Mouse (Mus musculus): Measurements from ENCODE around the gene Prtg. TPM values are rescaled to one million over a fixed set of nuclear protein-coding genes. Genes with fewer than 3 reads are reported as not detected.

Prtg gene
- total RNA-seq (2014; rRNA removed) = 0.66 and 0.93 TPM in 2 replicates
- 0.25 and 0.32 TPM in 2 replicates for polyA plus RNA-seq (2015; fragmentation: Nextera tagmentation; extraction: Ambion mirVana)

DNA sequence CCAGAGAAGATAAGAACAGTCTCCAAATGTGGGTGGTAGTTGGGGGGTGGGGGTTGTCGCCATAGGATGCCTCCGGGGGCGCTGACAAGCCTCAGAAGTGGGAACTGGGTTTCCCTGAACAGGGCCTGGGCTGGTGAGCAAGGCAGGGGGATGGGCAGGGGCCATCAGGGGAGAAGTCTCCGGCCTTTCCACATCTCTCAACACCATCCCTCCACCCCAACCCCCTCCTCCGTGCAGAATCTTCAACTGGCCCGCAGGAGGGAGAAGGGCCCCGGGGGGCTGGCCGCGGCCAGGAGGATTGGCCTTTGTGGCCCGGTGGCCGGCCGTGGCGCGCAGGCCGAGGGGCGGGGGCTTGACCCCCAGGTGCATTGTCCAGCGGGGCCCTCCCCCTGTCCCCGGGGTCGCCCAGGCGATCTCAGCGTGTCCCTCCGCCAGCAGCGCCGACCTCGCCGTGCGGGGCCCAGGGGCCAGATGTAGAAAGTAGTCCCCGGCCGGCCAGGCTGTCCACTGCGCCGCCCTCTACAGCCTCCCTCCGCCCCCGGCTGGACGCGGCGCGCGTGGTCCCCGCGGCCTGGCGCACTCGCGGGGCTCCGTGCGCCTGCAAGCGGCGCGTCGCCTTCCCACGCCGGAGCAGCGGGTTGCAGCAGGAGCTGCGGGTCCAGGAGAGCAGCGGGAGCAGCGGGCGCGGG is at the start of gene Prtg:
TSS of gene Prtg (plus strand) at position 144 of the 689 bp plus-strand sequence.
- no peaks in the 10 kb centered on the region for H3K36me3 ChIP-seq (ENCODE audit: insufficient read depth, low read length)
- no peak for TF ChIP-seq CTCF (IDR thresholded peaks at IDR 0.05)
- peaks cover 19% of the 10 kb centered on the region; the same call in 1 of the 2 replicates for H3K27me3 ChIP-seq (ENCODE audit: insufficient read depth, low read length)
- ATAC-seq (ENCODE audit: low FRiP score) (peak; percentile 83), DNase-seq (ENCODE audit: low spot score) (peak; percentile 38)
- no peaks in the 10 kb centered on the region for H3K9me3 ChIP-seq (ENCODE audit: low read length)
- peak within 1 kb of the TSS; percentile 100 for H3K4me2 ChIP-seq (ENCODE audit: low read depth, low read length, poor library complexity, severe bottlenecking)
- peak within 1 kb of the TSS; percentile 68 for H3K4me3 ChIP-seq (ENCODE audit: low read depth, low read length)
- under 1% methylated on average over 52 of the region's 57 CpGs for WGBS
- H3K9ac ChIP-seq (replicated peaks; ENCODE audit: low read length, poor library complexity, severe bottlenecking) = peak within 1 kb of the TSS; percentile 55
- H3K27ac ChIP-seq (ENCODE audit: low read depth, low read length) = no peak within 1 kb of the TSS
- peaks cover 6% of the 10 kb centered on the region; the same call in 1 of the 2 replicates for H3K4me1 ChIP-seq (ENCODE audit: insufficient read depth, low read length)

DNA sequence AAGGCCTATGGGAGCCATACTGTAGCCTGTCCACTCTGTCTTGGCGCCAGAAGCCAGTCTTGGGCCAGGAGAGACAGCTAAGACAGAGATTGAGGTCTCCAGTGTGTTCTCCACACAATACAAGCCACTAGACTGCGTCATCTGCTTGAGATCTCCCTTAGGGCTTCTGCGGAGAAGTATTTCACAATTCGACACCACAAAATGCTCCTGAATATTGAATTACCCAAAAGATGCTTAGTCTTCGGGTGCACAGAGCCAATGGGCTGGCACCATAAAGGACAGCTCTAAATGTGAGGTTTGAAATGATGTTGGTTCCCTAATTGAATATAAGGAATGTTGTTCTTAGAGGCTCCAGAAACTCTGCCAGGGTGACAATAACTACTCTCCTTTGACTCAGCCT is 49.5 kb upstream of the Prtg start:
- DNase-seq (ENCODE audit: low spot score) = no peak
- no peak for TF ChIP-seq CTCF (IDR thresholded peaks at IDR 0.05)
- Histone ChIP-seq H3K27ac (ENCODE audit: low read depth, low read length) (no peak overlapping the region), H3K4me2 (ENCODE audit: low read depth, low read length, poor library complexity, severe bottlenecking) (no peak overlapping the region), H3K36me3 (ENCODE audit: insufficient read depth, low read length) (no peaks in the 10 kb centered on the region), H3K9ac (replicated peaks; ENCODE audit: low read length, poor library complexity, severe bottlenecking) (no peak overlapping the region), H3K9me3 (ENCODE audit: low read length) (no peaks in the 10 kb centered on the region), H3K27me3 (ENCODE audit: insufficient read depth, low read length) (no peaks in the 10 kb centered on the region), H3K4me3 (ENCODE audit: low read depth, low read length) (no peak overlapping the region), H3K4me1 (ENCODE audit: insufficient read depth, low read length) (no peaks in the 10 kb centered on the region)
- WGBS = 80% methylated on average over 5 of the region's 5 CpGs
- ATAC-seq (ENCODE audit: low FRiP score) = no peak

DNA sequence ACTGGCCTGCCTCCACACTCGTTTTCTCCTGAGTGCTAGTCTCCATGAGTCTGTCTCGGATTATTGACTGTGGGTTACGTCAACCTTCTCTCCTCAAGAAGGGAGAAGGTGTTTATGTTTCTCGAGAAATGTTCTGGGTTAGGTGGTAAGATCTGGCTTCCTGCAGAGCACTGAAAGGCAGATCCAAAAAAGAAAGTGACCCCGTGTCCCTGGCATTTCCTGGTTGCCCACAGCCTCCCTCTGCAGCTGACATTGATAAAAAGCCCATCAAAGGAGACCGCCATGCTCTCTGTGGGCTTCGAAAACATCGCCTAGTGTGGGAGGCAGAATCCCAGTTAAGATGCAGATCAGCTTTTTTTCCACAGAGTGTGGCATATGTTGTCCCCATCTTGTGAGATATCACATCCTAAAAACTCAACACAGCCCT is 48.0 kb upstream of the Prtg start:
- Histone ChIP-seq H3K4me2 (ENCODE audit: low read depth, low read length, poor library complexity, severe bottlenecking) (no peak overlapping the region), H3K4me1 (ENCODE audit: insufficient read depth, low read length) (no peaks in the 10 kb centered on the region), H3K36me3 (ENCODE audit: insufficient read depth, low read length) (no peaks in the 10 kb centered on the region), H3K4me3 (ENCODE audit: low read depth, low read length) (no peak overlapping the region), H3K9ac (replicated peaks; ENCODE audit: low read length, poor library complexity, severe bottlenecking) (no peak overlapping the region), H3K27me3 (ENCODE audit: insufficient read depth, low read length) (no peaks in the 10 kb centered on the region), H3K9me3 (ENCODE audit: low read length) (no peaks in the 10 kb centered on the region), H3K27ac (ENCODE audit: low read depth, low read length) (no peak overlapping the region)
- no peak for ATAC-seq (ENCODE audit: low FRiP score)
- WGBS = 67% methylated on average over 8 of the region's 8 CpGs
- DNase-seq (ENCODE audit: low spot score) = no peak
- TF ChIP-seq CTCF (IDR thresholded peaks at IDR 0.05) = no peak

DNA sequence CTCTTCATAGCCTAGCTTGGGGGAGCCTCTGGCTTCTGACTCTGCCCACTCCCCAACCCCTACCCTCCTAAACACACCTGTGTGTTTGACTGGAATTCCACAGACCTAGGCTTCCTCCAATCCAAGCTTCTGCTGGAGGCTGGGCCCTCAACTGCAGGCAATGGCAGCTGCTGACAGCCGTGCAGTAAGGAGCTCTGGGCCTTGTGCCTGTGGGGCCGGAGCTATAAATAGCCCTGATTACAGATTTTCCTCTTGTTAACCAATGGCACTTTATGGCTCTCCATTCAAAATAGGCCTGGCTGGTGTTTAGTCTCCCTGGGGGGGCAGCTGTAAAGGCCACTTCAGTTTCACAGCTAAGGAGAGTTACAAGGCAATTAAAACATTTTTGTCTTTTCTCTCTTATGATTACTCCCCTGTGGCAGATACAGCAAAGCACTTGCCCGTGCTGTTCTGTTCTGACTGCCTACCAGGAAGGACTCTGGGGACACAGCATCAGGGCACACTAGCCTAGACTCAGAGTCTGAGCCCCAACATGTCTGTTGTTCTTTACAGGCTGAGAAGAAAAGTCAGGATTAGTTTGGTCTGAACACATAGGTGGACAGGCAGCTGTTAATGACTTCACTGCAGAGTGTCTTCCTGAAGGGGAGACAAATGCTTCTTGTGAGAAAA is 43.5 kb upstream of the Prtg start:
- H3K36me3 ChIP-seq (ENCODE audit: insufficient read depth, low read length) = no peaks in the 10 kb centered on the region
- no peaks in the 10 kb centered on the region for H3K9me3 ChIP-seq (ENCODE audit: low read length)
- no peak overlapping the region; the same call in 1 of the 2 replicates for H3K9ac ChIP-seq (replicated peaks; ENCODE audit: low read length, poor library complexity, severe bottlenecking)
- TF ChIP-seq CTCF (IDR thresholded peaks at IDR 0.05) = no peak
- no peak overlapping the region for H3K4me3 ChIP-seq (ENCODE audit: low read depth, low read length)
- H3K27me3 ChIP-seq (ENCODE audit: insufficient read depth, low read length) = no peaks in the 10 kb centered on the region
- 26% methylated on average over 3 of the region's 3 CpGs for WGBS
- ATAC-seq (ENCODE audit: low FRiP score) (no peak), DNase-seq (ENCODE audit: low spot score) (peak; percentile 63)
- no peak overlapping the region for H3K4me2 ChIP-seq (ENCODE audit: low read depth, low read length, poor library complexity, severe bottlenecking)
- H3K27ac ChIP-seq (ENCODE audit: low read depth, low read length) = no peak overlapping the region; the same call in 1 of the 2 replicates
- no peaks in the 10 kb centered on the region for H3K4me1 ChIP-seq (ENCODE audit: insufficient read depth, low read length)

DNA sequence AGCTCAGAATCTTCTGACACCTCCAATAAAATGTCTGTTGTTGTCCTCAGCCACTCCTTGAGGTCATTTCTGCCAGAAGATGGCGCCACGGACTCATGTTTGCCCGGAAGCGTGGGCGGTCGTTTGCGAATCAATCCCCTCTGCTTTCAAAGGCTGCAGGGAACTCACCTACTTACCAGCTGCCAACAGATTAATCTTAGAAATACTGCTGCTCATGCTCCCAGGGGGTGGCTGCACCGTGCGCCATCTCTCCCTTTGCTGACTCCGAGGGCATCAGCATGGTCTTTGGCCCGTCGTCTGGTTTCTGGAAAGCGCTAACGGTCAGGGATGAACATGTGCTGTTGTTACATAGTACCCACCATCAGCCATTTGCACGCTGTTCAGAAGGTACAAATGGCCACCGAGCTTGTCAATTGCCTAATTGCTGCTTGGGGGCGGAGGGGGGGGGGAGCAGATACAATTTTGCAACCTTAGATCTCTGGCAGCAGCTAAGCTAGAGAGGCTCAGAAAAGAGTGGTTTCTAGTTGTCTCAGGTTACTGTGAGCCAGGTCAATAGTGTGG is 39.8 kb upstream of the Prtg start:
- peak; percentile 94 for TF ChIP-seq CTCF (IDR thresholded peaks at IDR 0.05)
- H3K9ac ChIP-seq (replicated peaks; ENCODE audit: low read length, poor library complexity, severe bottlenecking) = peak overlapping the region; percentile 30; the same call in 1 of the 2 replicates
- no peak overlapping the region for H3K27ac ChIP-seq (ENCODE audit: low read depth, low read length)
- H3K27me3 ChIP-seq (ENCODE audit: insufficient read depth, low read length) = no peaks in the 10 kb centered on the region
- WGBS = 0% methylated on average over 17 of the region's 17 CpGs
- DNase-seq (ENCODE audit: low spot score) (peak; percentile 92), ATAC-seq (ENCODE audit: low FRiP score) (peak; percentile 75)
- peak overlapping the region; percentile 33 for H3K4me3 ChIP-seq (ENCODE audit: low read depth, low read length)
- H3K4me1 ChIP-seq (ENCODE audit: insufficient read depth, low read length) = no peaks in the 10 kb centered on the region
- H3K36me3 ChIP-seq (ENCODE audit: insufficient read depth, low read length) = no peaks in the 10 kb centered on the region
- peak overlapping the region; percentile 62 for H3K4me2 ChIP-seq (ENCODE audit: low read depth, low read length, poor library complexity, severe bottlenecking)
- no peaks in the 10 kb centered on the region for H3K9me3 ChIP-seq (ENCODE audit: low read length)

DNA sequence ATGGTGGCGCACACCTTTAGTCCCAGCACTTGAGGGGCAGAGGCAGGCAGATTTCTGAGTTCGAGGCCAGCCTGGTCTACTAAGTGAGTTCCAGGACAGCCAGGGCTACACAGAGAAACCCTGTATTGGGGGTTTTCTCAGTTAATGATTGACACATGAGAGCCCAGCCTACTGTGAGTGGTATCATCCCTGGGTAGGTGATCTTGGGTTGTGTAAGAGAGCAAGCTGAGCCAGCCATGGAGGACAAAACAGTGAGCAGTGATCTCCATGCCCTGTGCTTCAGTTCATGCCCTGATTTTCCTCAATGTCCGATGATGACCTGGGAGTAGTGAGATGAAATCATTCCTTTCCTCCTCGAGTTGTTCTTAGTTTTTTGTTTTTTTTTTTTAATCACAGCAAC is 31.7 kb upstream of the Prtg start:
- Histone ChIP-seq H3K4me1 (ENCODE audit: insufficient read depth, low read length) (no peaks in the 10 kb centered on the region), H3K27me3 (ENCODE audit: insufficient read depth, low read length) (no peaks in the 10 kb centered on the region), H3K4me3 (ENCODE audit: low read depth, low read length) (no peak overlapping the region), H3K27ac (ENCODE audit: low read depth, low read length) (no peak overlapping the region), H3K9me3 (ENCODE audit: low read length) (no peaks in the 10 kb centered on the region), H3K4me2 (ENCODE audit: low read depth, low read length, poor library complexity, severe bottlenecking) (no peak overlapping the region), H3K36me3 (ENCODE audit: insufficient read depth, low read length) (no peaks in the 10 kb centered on the region), H3K9ac (replicated peaks; ENCODE audit: low read length, poor library complexity, severe bottlenecking) (no peak overlapping the region)
- 93% methylated on average over 4 of the region's 4 CpGs for WGBS
- ATAC-seq (ENCODE audit: low FRiP score) (no peak), DNase-seq (ENCODE audit: low spot score) (no peak)
- TF ChIP-seq CTCF (IDR thresholded peaks at IDR 0.05) = no peak

Data from midbrain, postnatal 0 days (tissue).